Mouse (Mus musculus) heart, embryonic 15.5 days (tissue): Measurements from ENCODE around the gene Fshr. TPM values are rescaled to one million over a fixed set of nuclear protein-coding genes. Genes with fewer than 3 reads are reported as not detected.
A peak's percentile ranks its signal among the peaks of the same experiment; 100 is the strongest.

Experiments used
- ATAC-seq: fragments of 200-750 bp; cut with Nextera tagmentation; replicated peaks from 2 replicates; pipeline ENCODE4 v1.8.0; 2017; ENCODE audit warnings: low read depth, moderate TSS enrichment; ENCODE audit not compliant: insufficient number of reproducible peaks, insufficient read depth, low FRiP score
- H3K27ac ChIP-seq: fragments of 300-500 bp; sonication (generic); 2 replicates; pipeline ENCODE4 v1.5.1; 2015; ENCODE audit warnings: mild to moderate bottlenecking, inconsistent platforms
- H3K27me3 ChIP-seq: fragments of 300-500 bp; sonication (generic); 2 replicates; pipeline ENCODE4 v1.6.1; 2015; ENCODE audit warnings: inconsistent platforms
- H3K36me3 ChIP-seq: fragments of 300-500 bp; sonication (generic); 2 replicates; pipeline ENCODE4 v1.6.1; 2015; ENCODE audit warnings: mild to moderate bottlenecking, inconsistent platforms
- H3K4me1 ChIP-seq: fragments of 300-500 bp; sonication (generic); replicated peaks from 2 replicates; pipeline ENCODE4 v1.6.1; 2015; ENCODE audit warnings: inconsistent platforms
- H3K4me2 ChIP-seq: fragments of 300-500 bp; sonication (generic); 2 replicates; pipeline ENCODE4 v1.6.1; 2015; ENCODE audit warnings: inconsistent platforms, mild to moderate bottlenecking, moderate library complexity
- H3K4me3 ChIP-seq: fragments of 300-500 bp; sonication (generic); 2 replicates; pipeline ENCODE4 v1.5.1; 2015; ENCODE audit warnings: mild to moderate bottlenecking, inconsistent platforms
- H3K9ac ChIP-seq: fragments of 300-500 bp; sonication (generic); 2 replicates; pipeline ENCODE4 v1.6.1; 2015; ENCODE audit warnings: mild to moderate bottlenecking, inconsistent platforms
- H3K9me3 ChIP-seq: fragments of 300-500 bp; sonication (generic); replicated peaks from 2 replicates; pipeline ENCODE4 v1.6.1; 2016; ENCODE audit warnings: inconsistent platforms
- WGBS: fragments of 180-500 bp; shearing (Covaris S2); methylation state at CpG from one replicate; pipeline ENCODE4 v1.1.7; 2015; ENCODE audit warnings: mixed read lengths; 5-methylcytosine and 5-hydroxymethylcytosine counted together
- polyA plus RNA-seq: library from polyadenylated mRNA; unstranded; fragments of >200 nt; fragmentation: Nextera tagmentation; extraction: Ambion mirVana; gene quantifications from 2 replicates; pipeline ENCODE4 v1.2.1, GENCODE M21; 2015

Fshr gene
- polyA plus RNA-seq, 1 experiment from 2014 or later: 0.11 TPM

DNA sequence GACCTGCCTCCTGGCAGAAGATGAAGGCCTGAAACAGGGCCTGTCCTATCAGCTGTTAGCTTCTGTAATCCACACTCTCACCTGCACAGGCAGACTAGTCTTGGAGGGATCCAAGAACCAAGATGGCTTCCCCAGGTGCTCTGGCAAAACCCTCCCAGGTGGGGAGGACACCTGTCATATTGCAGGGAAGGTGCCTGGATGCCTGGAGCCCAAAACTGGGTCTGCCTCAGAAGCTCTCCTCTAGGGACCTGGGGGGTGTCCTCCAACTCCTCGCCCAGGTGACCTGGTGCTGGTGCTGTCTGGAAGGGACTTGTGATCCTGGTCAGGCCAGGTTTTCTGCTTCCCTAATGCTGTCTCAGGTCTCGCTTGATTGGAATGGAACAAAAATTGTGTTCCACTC, 167.5 kb downstream of the Fshr start:
- whole genome bisulfite sequencing: 78% methylated on average over 2 of the region's 2 CpGs
- Histone ChIP-seq H3K27me3 (no peaks in the 10 kb centered on the region), H3K4me3 (no peak overlapping the region), H3K9me3 (no peaks in the 10 kb centered on the region), H3K9ac (no peak overlapping the region), H3K27ac (no peak overlapping the region), H3K4me1 (no peaks in the 10 kb centered on the region), H3K4me2 (no peak overlapping the region), H3K36me3 (no peaks in the 10 kb centered on the region)
- no peak for ATAC-seq

DNA sequence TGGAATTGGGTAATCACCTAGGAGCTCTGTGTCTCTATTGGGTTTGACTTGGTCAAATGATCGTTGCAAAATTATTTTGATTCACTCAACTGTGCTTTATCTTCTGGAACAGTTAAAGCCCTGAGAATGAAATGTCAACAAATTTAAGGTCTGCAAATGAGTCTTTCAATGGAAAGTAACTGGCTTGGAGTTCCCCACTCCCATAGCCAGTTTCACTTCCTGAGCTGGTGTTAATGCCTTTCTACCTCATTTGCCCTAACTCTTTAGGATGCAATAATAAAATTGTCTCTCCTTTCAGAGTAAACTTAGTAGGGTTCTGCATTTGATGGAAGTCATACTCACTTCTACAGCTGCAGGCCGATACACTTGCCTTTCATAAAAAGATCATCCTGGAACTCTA, 181.0 kb downstream of the Fshr start:
- H3K36me3 ChIP-seq: no peaks in the 10 kb centered on the region
- no peak overlapping the region for H3K4me3 ChIP-seq
- H3K9me3 ChIP-seq: no peaks in the 10 kb centered on the region
- no peak overlapping the region for H3K4me2 ChIP-seq
- 77% methylated on average over 2 of the region's 2 CpGs for WGBS
- no peaks in the 10 kb centered on the region for H3K4me1 ChIP-seq
- no peak overlapping the region for H3K9ac ChIP-seq
- no peaks in the 10 kb centered on the region for H3K27me3 ChIP-seq
- H3K27ac ChIP-seq: no peak overlapping the region
- ATAC-seq: no peak

- Histone ChIP-seq H3K27ac (no peak overlapping the region), H3K36me3 (no peaks in the 10 kb centered on the region), H3K9me3 (no peaks in the 10 kb centered on the region), H3K4me1 (no peaks in the 10 kb centered on the region), H3K27me3 (no peaks in the 10 kb centered on the region), H3K9ac (no peak overlapping the region), H3K4me3 (no peak overlapping the region), H3K4me2 (no peak overlapping the region)
- 58% methylated on average over 4 of the region's 4 CpGs for WGBS
- no peak for ATAC-seq
Observed at GRCm38 (mm10) chr17:89017002-89017401, 183.5 kb downstream of the Fshr start.

GRCm38 (mm10) chr17:89013691-89014090, 186.8 kb downstream of the Fshr start:
- no peak for ATAC-seq
- Histone ChIP-seq H3K4me3 (no peak overlapping the region), H3K4me2 (no peak overlapping the region), H3K9me3 (no peaks in the 10 kb centered on the region), H3K9ac (no peak overlapping the region), H3K27me3 (no peaks in the 10 kb centered on the region), H3K36me3 (no peaks in the 10 kb centered on the region), H3K4me1 (no peaks in the 10 kb centered on the region), H3K27ac (no peak overlapping the region)

GRCm38 (mm10) chr17:89009117-89009516, 191.4 kb downstream of the Fshr start:
- no peaks in the 10 kb centered on the region for H3K27me3 ChIP-seq
- H3K4me2 ChIP-seq: no peak overlapping the region
- no peak overlapping the region for H3K9ac ChIP-seq
- H3K4me1 ChIP-seq: no peaks in the 10 kb centered on the region
- ATAC-seq: no peak
- H3K27ac ChIP-seq: no peak overlapping the region
- H3K9me3 ChIP-seq: no peaks in the 10 kb centered on the region
- H3K4me3 ChIP-seq: no peak overlapping the region
- whole genome bisulfite sequencing: 57% methylated on average over 1 of the region's 1 CpGs
- no peaks in the 10 kb centered on the region for H3K36me3 ChIP-seq

DNA sequence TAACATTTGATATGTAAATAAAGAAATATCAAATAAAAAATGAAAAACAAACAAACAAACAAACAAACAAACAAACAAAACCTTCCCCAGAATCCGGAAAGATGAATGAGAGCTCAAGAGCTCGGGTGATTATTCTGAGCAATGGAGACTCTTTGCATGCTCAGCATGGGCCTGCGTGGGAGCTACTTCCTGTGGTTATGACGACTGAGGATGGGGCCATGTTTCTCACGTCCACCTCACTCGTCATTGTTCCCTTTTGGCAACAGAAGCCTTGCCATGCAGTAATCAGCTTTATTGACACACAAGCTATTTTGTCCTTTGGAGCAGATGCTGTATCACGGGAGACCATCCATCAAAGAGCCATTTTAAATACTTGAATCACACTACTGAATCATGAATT, 191.8 kb downstream of the Fshr start:
- H3K9me3 ChIP-seq: no peaks in the 10 kb centered on the region
- no peak overlapping the region for H3K4me3 ChIP-seq
- no peak for ATAC-seq
- no peak overlapping the region for H3K27ac ChIP-seq
- no peaks in the 10 kb centered on the region for H3K4me1 ChIP-seq
- no peak overlapping the region for H3K4me2 ChIP-seq
- 69% methylated on average over 7 of the region's 7 CpGs for WGBS
- H3K36me3 ChIP-seq: no peaks in the 10 kb centered on the region
- no peak overlapping the region for H3K9ac ChIP-seq
- no peaks in the 10 kb centered on the region for H3K27me3 ChIP-seq

- H3K9me3 ChIP-seq: no peaks in the 10 kb centered on the region
- H3K27me3 ChIP-seq: no peaks in the 10 kb centered on the region
- H3K27ac ChIP-seq: no peak overlapping the region
- no peaks in the 10 kb centered on the region for H3K4me1 ChIP-seq
- ATAC-seq: no peak
- H3K4me3 ChIP-seq: no peak overlapping the region
- 73% methylated on average over 5 of the region's 5 CpGs for WGBS
- no peak overlapping the region for H3K9ac ChIP-seq
- no peaks in the 10 kb centered on the region for H3K36me3 ChIP-seq
- H3K4me2 ChIP-seq: no peak overlapping the region
Observed at GRCm38 (mm10) chr17:89005959-89006358, 194.5 kb downstream of the Fshr start.

- Histone ChIP-seq H3K27me3 (no peaks in the 10 kb centered on the region), H3K27ac (no peak overlapping the region), H3K4me3 (no peak overlapping the region), H3K4me2 (no peak overlapping the region), H3K9ac (no peak overlapping the region), H3K9me3 (no peaks in the 10 kb centered on the region), H3K36me3 (no peaks in the 10 kb centered on the region), H3K4me1 (peaks cover 6% of the 10 kb centered on the region; the same call in 1 of the 2 replicates)
- no peak for ATAC-seq
Observed at GRCm38 (mm10) chr17:88999907-89000306, 200.6 kb downstream of the Fshr start.

DNA sequence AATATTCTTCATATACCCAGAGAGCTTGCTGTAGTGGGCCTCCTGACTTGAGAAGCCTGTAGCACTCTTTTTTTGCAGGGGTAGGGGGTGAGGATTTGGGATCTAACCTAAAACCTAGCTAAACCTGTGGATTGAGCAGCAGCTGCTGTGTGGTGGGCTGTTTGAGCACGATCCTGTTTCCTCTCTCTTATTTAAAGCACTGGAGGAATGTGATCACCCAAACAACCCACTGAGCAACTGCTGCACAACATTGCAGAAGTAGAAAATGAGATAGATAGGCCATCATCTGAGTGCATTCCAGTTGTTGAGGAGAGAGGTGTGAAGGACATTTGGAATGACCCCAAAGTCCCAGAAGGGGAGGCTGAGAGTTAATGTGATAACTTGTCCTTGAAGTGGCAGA, 202.2 kb downstream of the Fshr start:
- 0 out of 2 replicates have a peak, but pooled peaks have one; percentile 27 for ATAC-seq
- Histone ChIP-seq H3K4me1 (peaks cover 6% of the 10 kb centered on the region; the same call in 1 of the 2 replicates), H3K4me3 (no peak overlapping the region), H3K9me3 (no peaks in the 10 kb centered on the region), H3K27me3 (no peaks in the 10 kb centered on the region), H3K36me3 (no peaks in the 10 kb centered on the region), H3K27ac (peak overlapping the region; percentile 41), H3K4me2 (no peak overlapping the region), H3K9ac (no peak overlapping the region)
- 20% methylated on average over 1 of the region's 1 CpGs for WGBS

GRCm38 (mm10) chr17:88991238-88991637, 209.2 kb downstream of the Fshr start:
- Histone ChIP-seq H3K4me2 (no peak overlapping the region), H3K9me3 (no peaks in the 10 kb centered on the region), H3K4me3 (no peak overlapping the region), H3K27ac (no peak overlapping the region), H3K4me1 (no peaks in the 10 kb centered on the region), H3K9ac (no peak overlapping the region), H3K36me3 (no peaks in the 10 kb centered on the region), H3K27me3 (no peaks in the 10 kb centered on the region)
- WGBS: 79% methylated on average over 4 of the region's 4 CpGs
- ATAC-seq: no peak

DNA sequence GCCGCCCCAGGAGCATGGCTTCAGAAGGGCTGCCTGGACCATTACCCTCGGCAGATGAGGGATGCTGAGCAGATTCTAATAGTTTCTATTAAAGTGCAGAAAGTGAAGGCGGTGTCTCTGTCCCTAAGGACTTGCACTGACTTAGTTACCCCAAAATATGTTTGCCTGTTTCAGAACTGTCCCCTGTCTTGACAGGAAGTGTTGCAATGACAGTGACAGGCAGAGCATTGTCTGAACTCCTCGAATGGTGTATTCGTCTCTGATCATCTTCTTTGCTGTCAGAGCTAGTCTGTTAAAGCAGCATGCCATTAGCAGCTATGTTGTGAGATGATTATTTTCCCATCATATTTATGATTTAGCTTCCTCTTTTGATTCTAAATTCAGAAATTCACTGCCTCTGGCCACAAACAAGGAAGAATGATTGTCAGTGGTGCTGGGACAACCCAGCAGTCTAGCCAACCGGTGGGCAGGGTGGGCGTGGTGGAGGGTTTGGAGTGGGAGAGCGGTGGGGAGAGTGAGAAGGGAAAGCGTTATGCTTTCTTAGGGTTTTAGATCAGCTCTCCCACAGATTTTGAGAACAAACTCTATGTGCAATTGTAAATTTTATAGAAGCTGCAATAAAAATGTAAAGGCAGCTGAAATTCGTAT, 219.6 kb downstream of the Fshr start:
- WGBS: 78% methylated on average over 10 of the region's 10 CpGs
- Histone ChIP-seq H3K27me3 (no peaks in the 10 kb centered on the region), H3K9ac (no peak overlapping the region), H3K4me3 (no peak overlapping the region), H3K9me3 (no peaks in the 10 kb centered on the region), H3K4me2 (no peak overlapping the region), H3K4me1 (no peaks in the 10 kb centered on the region), H3K27ac (no peak overlapping the region), H3K36me3 (no peaks in the 10 kb centered on the region)
- no peak for ATAC-seq

DNA sequence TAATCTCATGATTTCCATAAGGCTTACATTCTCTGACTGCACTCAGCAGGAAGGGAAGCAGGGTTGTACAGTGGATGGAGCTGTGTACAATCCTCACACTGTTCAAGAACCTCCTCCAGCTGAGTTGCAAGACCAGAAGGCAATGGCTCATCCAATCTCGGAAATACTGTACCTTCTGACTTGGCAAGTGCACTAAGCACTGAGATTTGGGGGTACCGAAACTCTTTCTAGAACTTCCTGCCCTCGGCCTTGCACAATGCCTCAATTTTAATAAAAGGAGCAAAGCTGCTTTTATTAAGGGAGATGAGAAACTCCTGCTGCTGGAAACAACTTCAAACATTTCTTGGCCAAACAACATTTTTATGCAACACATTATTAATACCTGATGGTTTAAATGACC, 225.9 kb downstream of the Fshr start:
- H3K4me3 ChIP-seq: no peak overlapping the region
- no peaks in the 10 kb centered on the region for H3K4me1 ChIP-seq
- H3K36me3 ChIP-seq: no peaks in the 10 kb centered on the region
- H3K27me3 ChIP-seq: no peaks in the 10 kb centered on the region
- no peak for ATAC-seq
- no peak overlapping the region for H3K9ac ChIP-seq
- no peaks in the 10 kb centered on the region for H3K9me3 ChIP-seq
- no peak overlapping the region for H3K4me2 ChIP-seq
- no peak overlapping the region for H3K27ac ChIP-seq
- 68% methylated on average over 3 of the region's 3 CpGs for WGBS
